Mouse (Mus musculus) myocyte (in vitro differentiated cells): Measurements from ENCODE around the gene Cacna1d. TPM values are rescaled to one million over a fixed set of nuclear protein-coding genes. Genes with fewer than 3 reads are reported as not detected.

Source experiments
- H3K27me3 ChIP-seq: one replicate; pipeline ENCODE4 v1.6.1; 2011; ENCODE audit not compliant: control insufficient read depth, insufficient read depth, insufficient read length
- H3K36me3 ChIP-seq: one replicate; pipeline ENCODE4 v1.6.1; 2011; ENCODE audit not compliant: control insufficient read depth, insufficient read depth
- H3K4me2 ChIP-seq: one replicate; pipeline ENCODE4 v1.6.1; 2011; ENCODE audit warnings: low read depth, control low read depth
- H3K4me3 ChIP-seq: one replicate; pipeline ENCODE4 v1.5.1; 2011; ENCODE audit warnings: mild to moderate bottlenecking, control low read depth, moderate library complexity
- H3K79me2 ChIP-seq: one replicate; pipeline ENCODE4 v1.6.1; 2011; ENCODE audit not compliant: control insufficient read depth, insufficient read depth
- H3ac ChIP-seq: one replicate; pipeline ENCODE4 v1.6.1; 2011; ENCODE audit not compliant: control insufficient read depth, insufficient read length
- CEBPB ChIP-seq: IDR thresholded peaks from 2 replicates; pipeline ENCODE4 v1.6.1; 2011; ENCODE audit warnings: mild to moderate bottlenecking, moderate library complexity; ENCODE audit not compliant: poor library complexity, insufficient read depth, severe bottlenecking
- E2F4 ChIP-seq: IDR thresholded peaks from one replicate; pipeline ENCODE4 v1.6.1; 2011; ENCODE audit warnings: mild to moderate bottlenecking, control low read depth, moderate library complexity; ENCODE audit not compliant: insufficient read depth
- MAX ChIP-seq: IDR thresholded peaks from one replicate; pipeline ENCODE4 v1.6.1; 2011; ENCODE audit warnings: low read depth, mild to moderate bottlenecking, control low read depth
- MYOD1 ChIP-seq, 3 experiments: IDR thresholded peaks; one replicate each; pipeline ENCODE4 v1.6.1; 2011; ENCODE audit warnings: control low read depth in 2 of 3, low read depth in 2 of 3, mild to moderate bottlenecking in 2 of 3, moderate library complexity in 1 of 3; ENCODE audit not compliant: insufficient read length in 2 of 3, control insufficient read depth in 1 of 3
- MYOG ChIP-seq, 3 experiments: IDR thresholded peaks; one replicate each; pipeline ENCODE4 v1.6.1; 2011; ENCODE audit warnings: control low read depth in 2 of 3, low read depth in 2 of 3, mild to moderate bottlenecking in 2 of 3; ENCODE audit not compliant: insufficient read length in 2 of 3, control insufficient read depth in 1 of 3, insufficient read depth in 1 of 3
- POLR2A ChIP-seq: IDR thresholded peaks from one replicate; pipeline ENCODE4 v1.6.1; 2011; ENCODE audit warnings: low read depth, mild to moderate bottlenecking, control low read depth, moderate library complexity; ENCODE audit not compliant: insufficient read length
- POLR2AphosphoS2 ChIP-seq: IDR thresholded peaks from one replicate; pipeline ENCODE4 v1.6.1; 2011; ENCODE audit warnings: low read depth, control low read depth; ENCODE audit not compliant: insufficient read length
- REST ChIP-seq: IDR thresholded peaks from one replicate; pipeline ENCODE4 v1.6.1; 2011; ENCODE audit warnings: mild to moderate bottlenecking, control low read depth, moderate library complexity; ENCODE audit not compliant: insufficient read depth, insufficient read length
- SRF ChIP-seq: IDR thresholded peaks from one replicate; pipeline ENCODE4 v1.6.1; 2011; ENCODE audit warnings: low read depth; ENCODE audit not compliant: control insufficient read depth, insufficient read length
- TCF12 ChIP-seq: IDR thresholded peaks from one replicate; pipeline ENCODE4 v1.6.1; 2011; ENCODE audit warnings: mild to moderate bottlenecking, control low read depth; ENCODE audit not compliant: poor library complexity, insufficient read depth, severe bottlenecking
- TCF3 ChIP-seq: IDR thresholded peaks from one replicate; pipeline ENCODE4 v1.6.1; 2011; ENCODE audit warnings: low read depth, control low read depth; ENCODE audit not compliant: insufficient read length
- USF1 ChIP-seq: IDR thresholded peaks from one replicate; pipeline ENCODE4 v1.6.1; 2011; ENCODE audit warnings: low read depth, mild to moderate bottlenecking, control low read depth, moderate library complexity
- polyA plus RNA-seq: library from polyadenylated mRNA; unstranded; fragments of >200 nt; fragmentation: generic; extraction: Trizol; gene quantifications from one replicate; pipeline ENCODE4 v1.2.1, GENCODE M21; 2012; ENCODE audit warnings: missing spikeins

Gene Cacna1d
- polyA plus RNA-seq, 1 experiment: not detected

DNA sequence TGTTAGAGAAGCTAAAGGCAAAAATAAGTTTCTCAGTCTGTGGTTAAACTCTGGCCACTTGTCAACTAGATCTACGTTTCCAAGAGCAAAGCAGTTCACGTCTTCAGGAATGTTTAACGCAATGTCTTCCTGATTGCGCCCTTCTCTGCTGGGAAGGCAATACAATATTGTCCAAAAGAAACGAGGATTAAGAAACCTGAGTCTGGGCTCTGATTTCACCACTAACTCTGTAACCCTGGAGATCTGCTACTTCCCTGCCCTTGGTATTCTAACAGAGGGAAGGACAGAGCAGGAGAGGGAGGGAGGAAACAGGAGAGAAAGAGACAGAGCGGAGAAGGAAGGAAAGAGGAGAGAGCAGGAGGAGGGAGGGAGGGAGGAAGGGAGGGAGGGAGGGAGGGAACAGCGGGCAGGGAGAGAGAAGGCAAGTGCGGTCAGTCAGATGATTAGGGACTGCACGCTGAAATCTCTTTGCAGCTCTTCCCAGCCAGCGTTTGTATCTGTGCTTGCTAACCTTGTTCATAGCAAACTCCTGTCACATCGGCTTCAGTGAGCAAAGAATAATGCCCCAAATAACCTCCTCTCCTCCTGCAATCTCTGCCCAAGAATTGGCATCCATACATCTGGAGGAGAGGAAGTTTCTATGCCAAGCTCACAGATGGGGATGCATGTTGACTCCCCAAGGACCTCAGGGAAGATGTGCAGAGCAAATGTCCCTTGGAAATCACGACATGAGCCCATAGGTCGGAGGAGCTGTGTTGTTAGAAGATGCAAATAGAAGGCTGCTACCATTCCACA is 35.3 kb downstream of the Cacna1d start:
- H3K27me3 ChIP-seq: peaks cover 14% of the 10 kb centered on the region
- no peaks in the 10 kb centered on the region for H3K79me2 ChIP-seq
- no peaks in the 10 kb centered on the region for H3K36me3 ChIP-seq
- H3K4me3 ChIP-seq: no peak overlapping the region
- H3K4me2 ChIP-seq: peak overlapping the region; percentile 18
- TF ChIP-seq SRF: no peak
- TF ChIP-seq POLR2AphosphoS2: no peak
- TF ChIP-seq E2F4: no peak
- TF ChIP-seq MYOD1 (IDR thresholded peaks at IDR 0.05; ENCODE audit: control insufficient read depth in 1 of 3, insufficient read length in 2 of 3, low read depth in 2 of 3): no peak
- no peak for TF ChIP-seq USF1
- no peak for TF ChIP-seq TCF12
- TF ChIP-seq POLR2A: no peak
- TF ChIP-seq REST: no peak
- no peak for TF ChIP-seq TCF3
- TF ChIP-seq MYOG (IDR thresholded peaks at IDR 0.05; ENCODE audit: control insufficient read depth in 1 of 3, insufficient read depth in 1 of 3, insufficient read length in 2 of 3, low read depth in 2 of 3): no peak
- TF ChIP-seq MAX: no peak
- no peak for TF ChIP-seq CEBPB
- no peak overlapping the region for H3ac ChIP-seq

DNA sequence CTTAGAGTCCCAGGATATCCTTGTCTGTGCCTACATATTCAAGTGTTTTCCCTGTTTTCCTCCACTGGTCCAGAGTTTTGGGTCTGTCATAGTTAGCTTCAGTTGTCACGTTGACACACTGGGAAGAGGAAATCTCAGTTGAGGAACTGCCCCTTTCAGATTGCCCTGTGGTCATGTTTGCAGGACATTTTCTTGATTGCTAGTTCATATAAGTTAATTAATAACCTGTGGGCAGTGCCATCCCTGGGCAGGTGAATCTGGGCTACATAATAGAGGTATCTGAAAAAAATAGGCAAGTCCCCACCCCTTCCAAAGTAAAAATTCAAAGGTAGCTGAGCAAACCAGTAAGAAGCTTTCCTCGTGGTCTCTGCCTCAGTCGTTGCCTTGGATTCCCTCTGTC is 51.3 kb downstream of the Cacna1d start:
- TF ChIP-seq MYOG (IDR thresholded peaks at IDR 0.05; ENCODE audit: control insufficient read depth in 1 of 3, insufficient read depth in 1 of 3, insufficient read length in 2 of 3, low read depth in 2 of 3) (no peak), MAX (no peak), USF1 (no peak), REST (no peak), TCF12 (no peak), SRF (no peak), CEBPB (no peak), E2F4 (no peak), POLR2A (no peak), POLR2AphosphoS2 (no peak), MYOD1 (IDR thresholded peaks at IDR 0.05; ENCODE audit: control insufficient read depth in 1 of 3, insufficient read length in 2 of 3, low read depth in 2 of 3) (no peak), TCF3 (no peak)
- H3K4me2 ChIP-seq: no peak overlapping the region
- H3K79me2 ChIP-seq: no peaks in the 10 kb centered on the region
- H3ac ChIP-seq: no peak overlapping the region
- no peaks in the 10 kb centered on the region for H3K36me3 ChIP-seq
- H3K4me3 ChIP-seq: no peak overlapping the region
- H3K27me3 ChIP-seq: no peaks in the 10 kb centered on the region

- H3K36me3 ChIP-seq: no peaks in the 10 kb centered on the region
- H3K4me3 ChIP-seq: no peak overlapping the region
- H3K4me2 ChIP-seq: no peak overlapping the region
- H3ac ChIP-seq: no peak overlapping the region
- no peaks in the 10 kb centered on the region for H3K79me2 ChIP-seq
- peaks cover under 1% of the 10 kb centered on the region for H3K27me3 ChIP-seq
- TF ChIP-seq CEBPB (no peak), REST (no peak), TCF3 (no peak), MYOD1 (IDR thresholded peaks at IDR 0.05; ENCODE audit: control insufficient read depth in 1 of 3, insufficient read length in 2 of 3, low read depth in 2 of 3) (no peak), USF1 (no peak), MYOG (IDR thresholded peaks at IDR 0.05; ENCODE audit: control insufficient read depth in 1 of 3, insufficient read depth in 1 of 3, insufficient read length in 2 of 3, low read depth in 2 of 3) (no peak), SRF (no peak)
These were observed 55.9 kb downstream of the Cacna1d start for GRCm38 (mm10) chr14:30435316-30435715.

- Histone ChIP-seq H3ac (no peak overlapping the region), H3K27me3 (peaks cover 9% of the 10 kb centered on the region), H3K36me3 (no peaks in the 10 kb centered on the region), H3K79me2 (no peaks in the 10 kb centered on the region), H3K4me2 (no peak overlapping the region), H3K4me3 (no peak overlapping the region)
- TF ChIP-seq E2F4: no peak
- TF ChIP-seq MAX: no peak
- TF ChIP-seq CEBPB: no peak
- TF ChIP-seq POLR2AphosphoS2: no peak
- TF ChIP-seq SRF: no peak
- no peak for TF ChIP-seq TCF12
- TF ChIP-seq REST: no peak
- TF ChIP-seq MYOD1 (IDR thresholded peaks at IDR 0.05; ENCODE audit: control insufficient read depth in 1 of 3, insufficient read length in 2 of 3, low read depth in 2 of 3): no peak
- TF ChIP-seq TCF3: no peak
- TF ChIP-seq USF1: no peak
- TF ChIP-seq MYOG (IDR thresholded peaks at IDR 0.05; ENCODE audit: control insufficient read depth in 1 of 3, insufficient read depth in 1 of 3, insufficient read length in 2 of 3, low read depth in 2 of 3): no peak
- no peak for TF ChIP-seq POLR2A
These were observed 60.8 kb downstream of the Cacna1d start for GRCm38 (mm10) chr14:30430446-30430845.
